Mouse (Mus musculus): ENCODE results near the gene Gm20388. TPM values are rescaled to one million over a fixed set of nuclear protein-coding genes. Genes with fewer than 3 reads are reported as not detected.
A peak's percentile ranks its signal among the peaks of the same experiment; 100 is the strongest.

Gm20388 gene
- polyA plus RNA-seq, 1 experiment from 2014 or later = not detected

GRCm38 (mm10) chr8:120493508-120494464, 583.1 kb downstream of the Gm20388 start:
- H3K9me3 ChIP-seq (ENCODE audit: control insufficient read depth) = no peaks in the 10 kb centered on the region
- no peak overlapping the region for H3K4me3 ChIP-seq (ENCODE audit: low read depth, low read length)
- WGBS = 59% methylated on average over 16 of the region's 16 CpGs
- no peak for ATAC-seq
- H3K27ac ChIP-seq (ENCODE audit: low read depth, low read length) = peak overlapping the region; percentile 10; the same call in 1 of the 2 replicates
- no peak overlapping the region for H3K9ac ChIP-seq (ENCODE audit: low read depth, low read length)
- H3K27me3 ChIP-seq (replicated peaks; ENCODE audit: control insufficient read depth, insufficient read depth, low read length) = no peaks in the 10 kb centered on the region
- no peak for TF ChIP-seq CTCF (IDR thresholded peaks at IDR 0.05; ENCODE audit: low read depth)
- peak overlapping the region; percentile 91 for H3K4me2 ChIP-seq (replicated peaks; ENCODE audit: low read depth)
- H3K36me3 ChIP-seq (ENCODE audit: control insufficient read depth, insufficient read depth) = no peaks in the 10 kb centered on the region
- peaks cover 34% of the 10 kb centered on the region for H3K4me1 ChIP-seq (replicated peaks; ENCODE audit: control insufficient read depth, insufficient read depth, low read length)

GRCm38 (mm10) chr8:120494903-120495302, 584.3 kb downstream of the Gm20388 start:
- no peak overlapping the region for H3K4me3 ChIP-seq (ENCODE audit: low read depth, low read length)
- H3K9ac ChIP-seq (ENCODE audit: low read depth, low read length) = peak overlapping the region; percentile 23; the same call in 1 of the 2 replicates
- no peak for TF ChIP-seq CTCF (IDR thresholded peaks at IDR 0.05; ENCODE audit: low read depth)
- H3K4me2 ChIP-seq (replicated peaks; ENCODE audit: low read depth) = peak overlapping the region; percentile 27
- H3K27me3 ChIP-seq (replicated peaks; ENCODE audit: control insufficient read depth, insufficient read depth, low read length) = no peaks in the 10 kb centered on the region
- ATAC-seq = no peak
- WGBS = 33% methylated on average over 15 of the region's 15 CpGs
- H3K36me3 ChIP-seq (ENCODE audit: control insufficient read depth, insufficient read depth) = no peaks in the 10 kb centered on the region
- peak overlapping the region; percentile 42; the same call in 1 of the 2 replicates for H3K27ac ChIP-seq (ENCODE audit: low read depth, low read length)
- peaks cover 39% of the 10 kb centered on the region for H3K4me1 ChIP-seq (replicated peaks; ENCODE audit: control insufficient read depth, insufficient read depth, low read length)
- no peaks in the 10 kb centered on the region for H3K9me3 ChIP-seq (ENCODE audit: control insufficient read depth)

GRCm38 (mm10) chr8:120495461-120495860, 584.8 kb downstream of the Gm20388 start:
- H3K4me2 ChIP-seq (replicated peaks; ENCODE audit: low read depth) = no peak overlapping the region; the same call in 1 of the 2 replicates
- H3K27ac ChIP-seq (ENCODE audit: low read depth, low read length) = 0 out of 2 replicates have a peak overlapping the region, but pooled peaks have one; percentile 42
- peaks cover 41% of the 10 kb centered on the region for H3K4me1 ChIP-seq (replicated peaks; ENCODE audit: control insufficient read depth, insufficient read depth, low read length)

GRCm38 (mm10) chr8:120496478-120496877, 585.8 kb downstream of the Gm20388 start:
- no peak for ATAC-seq
- no peak overlapping the region for H3K27ac ChIP-seq (ENCODE audit: low read depth, low read length)
- no peak for TF ChIP-seq CTCF (IDR thresholded peaks at IDR 0.05; ENCODE audit: low read depth)
- no peak overlapping the region for H3K9ac ChIP-seq (ENCODE audit: low read depth, low read length)
- no peak overlapping the region for H3K4me2 ChIP-seq (replicated peaks; ENCODE audit: low read depth)
- H3K36me3 ChIP-seq (ENCODE audit: control insufficient read depth, insufficient read depth) = no peaks in the 10 kb centered on the region
- 98% methylated on average over 15 of the region's 15 CpGs for WGBS
- H3K9me3 ChIP-seq (ENCODE audit: control insufficient read depth) = no peaks in the 10 kb centered on the region
- no peak overlapping the region for H3K4me3 ChIP-seq (ENCODE audit: low read depth, low read length)
- H3K4me1 ChIP-seq (replicated peaks; ENCODE audit: control insufficient read depth, insufficient read depth, low read length) = peaks cover 38% of the 10 kb centered on the region
- H3K27me3 ChIP-seq (replicated peaks; ENCODE audit: control insufficient read depth, insufficient read depth, low read length) = no peaks in the 10 kb centered on the region

More at GRCm38 (mm10) chr8:120495461-120495860, 584.8 kb downstream of the Gm20388 start:
- 40% methylated on average over 5 of the region's 5 CpGs for WGBS
- Histone ChIP-seq H3K9ac (ENCODE audit: low read depth, low read length) (no peak overlapping the region), H3K27me3 (replicated peaks; ENCODE audit: control insufficient read depth, insufficient read depth, low read length) (no peaks in the 10 kb centered on the region), H3K9me3 (ENCODE audit: control insufficient read depth) (no peaks in the 10 kb centered on the region), H3K36me3 (ENCODE audit: control insufficient read depth, insufficient read depth) (no peaks in the 10 kb centered on the region), H3K4me3 (ENCODE audit: low read depth, low read length) (no peak overlapping the region)
- no peak for ATAC-seq
- TF ChIP-seq CTCF (IDR thresholded peaks at IDR 0.05; ENCODE audit: low read depth) = no peak

- Histone ChIP-seq H3K4me3 (ENCODE audit: low read depth, low read length) (no peak overlapping the region), H3K4me2 (replicated peaks; ENCODE audit: low read depth) (no peak overlapping the region), H3K9ac (ENCODE audit: low read depth, low read length) (no peak overlapping the region), H3K9me3 (ENCODE audit: control insufficient read depth) (no peaks in the 10 kb centered on the region), H3K27me3 (replicated peaks; ENCODE audit: control insufficient read depth, insufficient read depth, low read length) (no peaks in the 10 kb centered on the region), H3K27ac (ENCODE audit: low read depth, low read length) (no peak overlapping the region), H3K4me1 (replicated peaks; ENCODE audit: control insufficient read depth, insufficient read depth, low read length) (peaks cover 38% of the 10 kb centered on the region), H3K36me3 (ENCODE audit: control insufficient read depth, insufficient read depth) (no peaks in the 10 kb centered on the region)
- 66% methylated on average over 11 of the region's 11 CpGs for WGBS
- ATAC-seq = no peak
- TF ChIP-seq CTCF (IDR thresholded peaks at IDR 0.05; ENCODE audit: low read depth) = no peak
Measured at GRCm38 (mm10) chr8:120497503-120497946, 586.9 kb downstream of the Gm20388 start.

- H3K36me3 ChIP-seq (ENCODE audit: control insufficient read depth, insufficient read depth) = no peaks in the 10 kb centered on the region
- H3K4me3 ChIP-seq (ENCODE audit: low read depth, low read length) = no peak overlapping the region
- no peaks in the 10 kb centered on the region for H3K9me3 ChIP-seq (ENCODE audit: control insufficient read depth)
- H3K4me1 ChIP-seq (replicated peaks; ENCODE audit: control insufficient read depth, insufficient read depth, low read length) = peaks cover 29% of the 10 kb centered on the region
- ATAC-seq = peak; percentile 32
- H3K4me2 ChIP-seq (replicated peaks; ENCODE audit: low read depth) = peak overlapping the region; percentile 54
- H3K9ac ChIP-seq (ENCODE audit: low read depth, low read length) = peak overlapping the region; percentile 17; the same call in 1 of the 2 replicates
- H3K27me3 ChIP-seq (replicated peaks; ENCODE audit: control insufficient read depth, insufficient read depth, low read length) = no peaks in the 10 kb centered on the region
- peak overlapping the region; percentile 52 for H3K27ac ChIP-seq (ENCODE audit: low read depth, low read length)
- WGBS = 11% methylated on average over 4 of the region's 4 CpGs
- TF ChIP-seq CTCF (IDR thresholded peaks at IDR 0.05; ENCODE audit: low read depth) = no peak
Measured at GRCm38 (mm10) chr8:120498349-120498831, 587.7 kb downstream of the Gm20388 start.
